Mouse (Mus musculus) heart, embryonic 16.5 days (tissue): ENCODE results near the gene Calhm3. TPM values are rescaled to one million over a fixed set of nuclear protein-coding genes. Genes with fewer than 3 reads are reported as not detected.
A peak's percentile ranks its signal among the peaks of the same experiment; 100 is the strongest.

ENCODE experiments used
- ATAC-seq: fragments of 200-750 bp; cut with Nextera tagmentation; replicated peaks from 2 replicates; pipeline ENCODE4 v1.8.0; 2017; ENCODE audit warnings: moderate number of reproducible peaks; ENCODE audit not compliant: insufficient read depth, low FRiP score; ENCODE audit errors: extremely low read depth
- H3K27ac ChIP-seq: fragments of 300-500 bp; sonication (generic); 2 replicates; pipeline ENCODE4 v1.5.1; 2014; ENCODE audit warnings: mild to moderate bottlenecking, low read length, control low read depth, moderate library complexity
- H3K27me3 ChIP-seq: fragments of 300-500 bp; sonication (generic); 2 replicates; pipeline ENCODE4 v1.6.1; 2014; ENCODE audit warnings: low read length, mixed read lengths; ENCODE audit not compliant: control insufficient read depth, insufficient read depth
- H3K36me3 ChIP-seq: fragments of 300-500 bp; sonication (generic); 2 replicates; pipeline ENCODE4 v1.6.1; 2014; ENCODE audit not compliant: control insufficient read depth, insufficient read depth
- H3K4me1 ChIP-seq: fragments of 300-500 bp; sonication (generic); 2 replicates; pipeline ENCODE4 v1.6.1; 2014; ENCODE audit warnings: low read length, mixed read lengths; ENCODE audit not compliant: control insufficient read depth, insufficient read depth
- H3K4me2 ChIP-seq: fragments of 300-500 bp; sonication (generic); 2 replicates; pipeline ENCODE4 v1.6.1; 2014; ENCODE audit warnings: low read depth, mild to moderate bottlenecking, control low read depth, low read length
- H3K4me3 ChIP-seq: fragments of 300-500 bp; sonication (generic); 2 replicates; pipeline ENCODE4 v1.5.1; 2014; ENCODE audit warnings: mild to moderate bottlenecking, control low read depth, low read length
- H3K9ac ChIP-seq: fragments of 300-500 bp; sonication (generic); 2 replicates; pipeline ENCODE4 v1.6.1; 2014; ENCODE audit warnings: low read length, control low read depth
- H3K9me3 ChIP-seq: fragments of 300-500 bp; sonication (generic); replicated peaks from 2 replicates; pipeline ENCODE4 v1.6.1; 2016; ENCODE audit warnings: low read length; ENCODE audit not compliant: control insufficient read depth
- WGBS: fragments of 180-500 bp; shearing (Covaris S2); extraction: QIAGEN DNeasy Blood & Tissue Kit; methylation state at CpG from one replicate; pipeline ENCODE4 v1.1.7; 2014; 5-methylcytosine and 5-hydroxymethylcytosine counted together
- polyA plus RNA-seq: library from polyadenylated mRNA; unstranded; fragments of >200 nt; fragmentation: Nextera tagmentation; extraction: Ambion mirVana; gene quantifications from 2 replicates; pipeline ENCODE4 v1.2.1, GENCODE M21; 2015

The Calhm3 gene
- not detected in 2 replicates for polyA plus RNA-seq

DNA sequence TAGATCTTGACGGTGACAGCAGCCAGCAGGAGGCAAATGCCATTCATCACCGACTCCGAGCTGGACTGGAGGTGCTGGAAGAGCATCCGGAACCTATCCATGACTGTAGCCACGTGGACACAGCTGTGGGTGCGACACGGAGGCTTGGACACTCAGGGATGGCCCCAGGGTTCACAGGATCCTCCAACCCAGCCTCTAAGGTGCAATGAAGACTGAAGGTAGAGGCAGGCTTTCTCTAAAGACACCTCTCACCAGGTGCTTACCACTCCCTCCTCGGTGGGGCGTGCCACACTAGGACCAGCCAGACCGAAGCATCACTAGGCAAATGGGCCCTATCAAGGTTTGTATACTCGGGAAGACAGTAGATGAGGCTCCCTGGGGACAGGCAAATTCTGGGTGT is at the start of gene Calhm3:
TSS of gene Calhm3 (minus strand) at position 101 of the 400 bp plus-strand sequence.
- WGBS, result 78% methylated on average over 11 of the region's 11 CpGs
- Histone ChIP-seq H3K27me3 (no peaks in the 10 kb centered on the region), H3K4me3 (no peak within 1 kb of the TSS), H3K9ac (no peak within 1 kb of the TSS), H3K36me3 (no peaks in the 10 kb centered on the region), H3K27ac (no peak within 1 kb of the TSS), H3K9me3 (no peaks in the 10 kb centered on the region), H3K4me1 (no peaks in the 10 kb centered on the region), H3K4me2 (no peak within 1 kb of the TSS)
- ATAC-seq, result no peak

DNA sequence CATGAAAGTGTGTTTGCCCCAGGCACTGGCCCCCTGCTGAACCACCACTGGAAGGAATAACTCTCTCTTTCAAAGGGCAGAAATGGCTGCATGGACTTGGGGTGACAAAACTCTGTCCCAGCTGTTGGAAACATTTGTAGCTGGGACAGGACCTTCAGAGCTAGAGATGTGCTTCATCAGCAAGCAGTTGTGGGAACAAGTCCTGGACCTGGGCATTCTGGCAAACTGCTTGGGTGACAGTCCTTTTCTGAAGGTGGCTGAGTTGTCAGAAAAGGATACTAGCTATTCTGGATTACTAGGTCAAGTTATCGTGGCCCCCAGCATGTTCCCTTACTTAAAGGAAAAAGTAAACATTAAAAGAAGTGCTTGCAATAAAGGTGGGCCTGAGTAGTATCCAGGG is 48.6 kb upstream of the Calhm3 start:
- Histone ChIP-seq H3K9ac (no peak overlapping the region), H3K4me3 (no peak overlapping the region), H3K4me2 (no peak overlapping the region), H3K27me3 (no peaks in the 10 kb centered on the region), H3K36me3 (no peaks in the 10 kb centered on the region), H3K4me1 (no peaks in the 10 kb centered on the region), H3K27ac (no peak overlapping the region), H3K9me3 (no peaks in the 10 kb centered on the region)
- ATAC-seq, result no peak
- 79% methylated on average over 1 of the region's 1 CpGs for WGBS

- Histone ChIP-seq H3K4me2 (no peak overlapping the region), H3K4me3 (no peak overlapping the region), H3K4me1 (no peaks in the 10 kb centered on the region), H3K9ac (no peak overlapping the region), H3K27me3 (no peaks in the 10 kb centered on the region), H3K27ac (no peak overlapping the region), H3K9me3 (no peaks in the 10 kb centered on the region), H3K36me3 (no peaks in the 10 kb centered on the region)
- WGBS, result 75% methylated on average over 6 of the region's 6 CpGs
- ATAC-seq, result no peak
Measured at GRCm38 (mm10) chr19:47204653-47205052, 47.1 kb upstream of the Calhm3 start.

GRCm38 (mm10) chr19:47203042-47203441 is 45.5 kb upstream of the Calhm3 start:
- Histone ChIP-seq H3K9ac (no peak overlapping the region), H3K27ac (no peak overlapping the region), H3K4me1 (no peaks in the 10 kb centered on the region), H3K36me3 (no peaks in the 10 kb centered on the region), H3K9me3 (no peaks in the 10 kb centered on the region), H3K4me3 (no peak overlapping the region), H3K27me3 (no peaks in the 10 kb centered on the region), H3K4me2 (no peak overlapping the region)
- no peak for ATAC-seq
- WGBS, result 86% methylated on average over 6 of the region's 6 CpGs

GRCm38 (mm10) chr19:47202429-47202828 is 44.9 kb upstream of the Calhm3 start:
- ATAC-seq, result no peak
- no peaks in the 10 kb centered on the region for H3K36me3 ChIP-seq
- H3K4me2 ChIP-seq, result no peak overlapping the region
- H3K27ac ChIP-seq, result no peak overlapping the region
- no peaks in the 10 kb centered on the region for H3K27me3 ChIP-seq
- no peak overlapping the region for H3K9ac ChIP-seq
- no peaks in the 10 kb centered on the region for H3K9me3 ChIP-seq
- WGBS, result 72% methylated on average over 6 of the region's 6 CpGs
- no peak overlapping the region for H3K4me3 ChIP-seq
- no peaks in the 10 kb centered on the region for H3K4me1 ChIP-seq

DNA sequence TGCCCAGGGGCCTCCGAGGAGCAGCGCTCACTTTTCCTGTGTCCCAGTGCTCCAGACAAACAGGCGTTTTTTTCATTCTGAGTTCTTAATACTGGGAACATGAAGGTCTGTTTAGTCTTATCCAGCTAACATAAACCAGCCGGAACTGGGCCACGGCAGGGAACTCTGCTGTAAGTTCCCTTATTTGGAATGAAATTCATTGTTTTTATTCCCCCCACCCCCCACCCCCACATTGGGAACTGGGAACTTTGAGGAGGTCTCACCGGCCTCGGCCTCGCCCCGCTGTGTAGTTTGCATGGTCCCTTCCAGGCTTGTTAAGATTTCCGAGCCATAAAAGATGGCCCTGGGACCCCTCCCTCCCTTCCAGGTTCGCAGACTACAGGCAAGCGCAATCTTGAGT is 44.4 kb upstream of the Calhm3 start:
- no peaks in the 10 kb centered on the region for H3K27me3 ChIP-seq
- no peaks in the 10 kb centered on the region for H3K9me3 ChIP-seq
- no peak for ATAC-seq
- H3K9ac ChIP-seq, result no peak overlapping the region
- 57% methylated on average over 12 of the region's 12 CpGs for WGBS
- no peak overlapping the region for H3K27ac ChIP-seq
- no peaks in the 10 kb centered on the region for H3K36me3 ChIP-seq
- no peaks in the 10 kb centered on the region for H3K4me1 ChIP-seq
- H3K4me3 ChIP-seq, result no peak overlapping the region
- no peak overlapping the region for H3K4me2 ChIP-seq

- Histone ChIP-seq H3K27me3 (no peaks in the 10 kb centered on the region), H3K4me2 (no peak overlapping the region), H3K27ac (no peak overlapping the region), H3K4me1 (no peaks in the 10 kb centered on the region), H3K9me3 (no peaks in the 10 kb centered on the region), H3K36me3 (no peaks in the 10 kb centered on the region), H3K9ac (no peak overlapping the region), H3K4me3 (no peak overlapping the region)
- ATAC-seq, result no peak
- WGBS, result 83% methylated on average over 13 of the region's 13 CpGs
Measured at GRCm38 (mm10) chr19:47198671-47199350, 41.2 kb upstream of the Calhm3 start.

DNA sequence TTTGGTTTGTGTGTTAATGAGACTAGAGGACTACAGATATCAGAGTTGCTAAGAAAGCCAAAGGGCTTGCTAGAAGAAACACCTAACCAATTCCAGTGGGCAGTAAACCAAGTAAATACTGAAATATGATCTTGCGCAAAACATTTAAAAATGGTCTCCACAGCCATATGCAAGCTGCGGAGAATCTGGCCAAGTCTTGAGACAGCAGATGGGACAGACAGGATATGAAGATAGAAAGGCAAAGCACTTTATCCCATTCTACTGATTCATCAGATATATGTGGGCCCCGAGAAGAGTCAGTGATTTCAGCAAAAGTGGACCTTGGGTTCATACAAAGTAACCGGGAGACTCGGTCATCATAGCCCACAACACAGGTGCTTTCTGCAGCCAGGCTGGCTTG is 34.6 kb upstream of the Calhm3 start:
- Histone ChIP-seq H3K27ac (no peak overlapping the region), H3K9ac (no peak overlapping the region), H3K4me1 (no peaks in the 10 kb centered on the region), H3K36me3 (no peaks in the 10 kb centered on the region), H3K4me2 (no peak overlapping the region), H3K9me3 (no peaks in the 10 kb centered on the region), H3K4me3 (no peak overlapping the region), H3K27me3 (no peaks in the 10 kb centered on the region)
- no peak for ATAC-seq
- WGBS, result 90% methylated on average over 5 of the region's 5 CpGs

DNA sequence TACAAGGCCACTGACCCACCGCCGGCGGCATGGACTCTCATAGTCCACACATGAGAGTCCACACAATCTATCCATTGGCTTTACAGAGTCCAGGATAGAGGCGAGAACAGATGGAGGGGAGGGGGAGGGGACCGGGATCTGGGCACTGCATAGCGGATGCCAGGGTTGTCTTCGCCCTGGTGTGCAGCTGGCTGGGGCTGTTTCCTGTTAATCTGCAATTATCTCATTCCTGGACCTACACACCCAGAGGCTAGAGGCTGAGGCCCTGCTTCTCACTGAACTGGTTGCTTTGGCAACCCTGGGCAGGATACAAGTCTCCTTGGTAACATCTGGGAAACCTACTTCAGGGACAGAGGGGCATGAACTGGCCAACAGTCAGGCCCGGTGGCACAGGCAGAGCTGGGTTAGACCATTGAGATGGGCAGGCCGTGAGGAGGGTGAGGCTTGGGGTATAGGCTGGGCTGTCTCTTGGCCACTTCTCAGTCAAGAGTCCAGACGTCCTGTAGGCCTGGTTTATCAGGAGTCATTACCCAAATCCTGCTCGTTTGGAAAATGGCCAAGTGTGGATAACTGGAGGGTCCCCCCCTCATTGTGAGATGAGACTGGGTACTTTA is 31.1 kb upstream of the Calhm3 start:
- Histone ChIP-seq H3K9me3 (no peaks in the 10 kb centered on the region), H3K36me3 (no peaks in the 10 kb centered on the region), H3K9ac (no peak overlapping the region), H3K4me2 (no peak overlapping the region), H3K27me3 (no peaks in the 10 kb centered on the region), H3K4me3 (no peak overlapping the region), H3K27ac (no peak overlapping the region), H3K4me1 (no peaks in the 10 kb centered on the region)
- ATAC-seq, result peak; percentile 69
- 69% methylated on average over 11 of the region's 11 CpGs for WGBS
